Comparison of ENCODE assay signal across 20 mouse cellular contexts in the genomic region with DNA sequence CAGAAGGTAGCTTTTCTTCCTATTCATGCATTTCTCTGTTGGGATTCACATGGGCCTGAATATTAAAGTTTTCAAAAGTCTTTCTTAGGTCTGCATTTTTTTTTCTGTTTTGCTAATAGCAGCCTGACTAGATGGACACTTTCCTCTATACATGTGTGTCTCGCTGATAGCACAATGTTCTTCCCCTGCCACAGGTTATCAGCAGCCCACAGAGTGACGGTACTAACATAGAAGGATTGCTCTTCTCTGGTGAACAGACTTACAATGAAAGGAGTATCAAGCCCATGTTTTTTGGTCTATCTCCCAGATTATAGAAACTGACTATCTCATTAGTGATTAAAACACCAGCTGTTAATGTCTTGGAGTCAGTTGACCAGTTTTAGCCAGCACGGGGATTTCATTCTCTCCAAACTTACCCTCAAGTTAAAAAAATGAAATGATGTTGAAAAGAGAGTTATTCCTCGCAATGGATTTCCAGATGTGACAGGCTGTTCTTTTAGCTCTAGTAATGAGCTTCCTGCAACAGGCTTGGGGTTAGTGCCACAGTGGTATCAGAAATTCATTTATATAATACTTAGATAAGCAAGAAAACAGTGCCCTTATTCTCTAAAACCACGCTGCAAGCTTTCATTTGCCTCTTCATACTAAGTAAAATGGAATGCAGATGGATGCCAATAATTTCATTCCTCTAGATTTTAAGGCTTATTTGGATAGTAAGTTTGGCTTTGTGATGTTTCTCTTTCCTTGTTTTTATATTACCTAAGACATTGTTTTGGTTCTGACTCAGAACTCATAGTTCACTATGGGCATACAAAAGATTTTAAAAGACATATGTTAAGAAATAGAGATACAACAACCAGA.
DNase-seq lines count a peak whose midpoint lies in the region; ATAC-seq lines count a peak whose summit lies in the region.
"Had no signal": no experiment of that assay in that cellular context is flagged by ENCODE, and none has a peak within 500 bp of the region (broad histone marks: within the 10 kb centered on the region; RNA-seq: fewer than 3 reads in every experiment).

No protein-coding gene starts in this region.

- WGBS in heart, embryonic 12.5 days, result 49% methylated on average over 5 of the region's 5 CpGs
- WGBS in liver, embryonic 12.5 days (ENCODE audit: insufficient replicate concordance), result 38% methylated on average over 5 of the region's 5 CpGs
- 92% methylated on average over 5 of the region's 5 CpGs for WGBS in midbrain, embryonic 13.5 days

- H3K9me3 ChIP-seq in heart, embryonic 12.5 days (replicated peaks), result no peaks in the 10 kb centered on the region
- H3K9me3 ChIP-seq in liver, embryonic 12.5 days (replicated peaks), result no peaks in the 10 kb centered on the region
- no peaks in the 10 kb centered on the region for H3K9me3 ChIP-seq in midbrain, embryonic 13.5 days
- H3K9me3 ChIP-seq: embryonic facial prominence, embryonic 15.5 days; heart, embryonic 13.5 days; limb, embryonic 12.5 days had no signal

- no peak overlapping the region for H3K27ac ChIP-seq in heart, embryonic 12.5 days (ENCODE audit: poor library complexity, severe bottlenecking)
- no peak overlapping the region for H3K27ac ChIP-seq in liver, embryonic 12.5 days
- no peak overlapping the region for H3K27ac ChIP-seq in midbrain, embryonic 13.5 days
- H3K27ac ChIP-seq: embryonic facial prominence, embryonic 15.5 days; heart, embryonic 13.5 days; hindbrain, postnatal 0 days; limb, embryonic 12.5 days had no signal

- DNase-seq in heart, adult 8-10 months (ENCODE audit: low spot score), result peak; percentile 18
- peak; percentile 7 for DNase-seq in lung, postnatal 36 days
- no peak for DNase-seq in lung, postnatal 14 days
- DNase-seq in cerebellum, adult 9-10 months, result no peak
- DNase-seq: adrenal gland, postnatal 10 days; B cell, adult 2 months; cerebellum, postnatal 25 days; gastrocnemius, postnatal 14 days; kidney, adult 11 months; lung, embryonic 14.5 days; thymus, adult 2 months had no signal

- H3K4me1 ChIP-seq in heart, embryonic 12.5 days (replicated peaks), result no peaks in the 10 kb centered on the region
- H3K4me1 ChIP-seq in liver, embryonic 12.5 days, result no peaks in the 10 kb centered on the region
- no peaks in the 10 kb centered on the region for H3K4me1 ChIP-seq in midbrain, embryonic 13.5 days (replicated peaks)
- H3K4me1 ChIP-seq: embryonic facial prominence, embryonic 15.5 days; heart, embryonic 13.5 days; limb, embryonic 12.5 days had no signal

- H3K27me3 ChIP-seq in heart, embryonic 12.5 days (replicated peaks), result no peaks in the 10 kb centered on the region
- no peaks in the 10 kb centered on the region for H3K27me3 ChIP-seq in liver, embryonic 12.5 days (replicated peaks)
- no peaks in the 10 kb centered on the region for H3K27me3 ChIP-seq in midbrain, embryonic 13.5 days
- H3K27me3 ChIP-seq: embryonic facial prominence, embryonic 15.5 days; heart, embryonic 13.5 days; limb, embryonic 12.5 days had no signal

- H3K36me3 ChIP-seq in heart, embryonic 12.5 days, result no peaks in the 10 kb centered on the region
- no peaks in the 10 kb centered on the region for H3K36me3 ChIP-seq in liver, embryonic 12.5 days
- no peaks in the 10 kb centered on the region for H3K36me3 ChIP-seq in midbrain, embryonic 13.5 days
- H3K36me3 ChIP-seq: embryonic facial prominence, embryonic 15.5 days; heart, embryonic 13.5 days; limb, embryonic 12.5 days had no signal

- ATAC-seq in heart, embryonic 12.5 days (ENCODE audit: insufficient number of reproducible peaks, low FRiP score), result no peak
- peak; percentile 76 for ATAC-seq in liver, embryonic 12.5 days
- ATAC-seq in midbrain, embryonic 13.5 days, result no peak
- ATAC-seq: activated CD4-positive, CD25-positive, alpha-beta regulatory T cell, adult 4 months; hindbrain, postnatal 0 days; midbrain, embryonic 16.5 days had no signal

- H3K4me2 ChIP-seq in heart, embryonic 12.5 days, result no peak overlapping the region
- H3K4me2 ChIP-seq in liver, embryonic 12.5 days, result no peak overlapping the region
- H3K4me2 ChIP-seq in midbrain, embryonic 13.5 days (replicated peaks), result no peak overlapping the region
- H3K4me2 ChIP-seq: embryonic facial prominence, embryonic 15.5 days; heart, embryonic 13.5 days; limb, embryonic 12.5 days; lung, embryonic 14.5 days had no signal

- no peak overlapping the region for H3K4me3 ChIP-seq in heart, embryonic 12.5 days
- H3K4me3 ChIP-seq in liver, embryonic 12.5 days, result no peak overlapping the region
- no peak overlapping the region for H3K4me3 ChIP-seq in midbrain, embryonic 13.5 days (replicated peaks)
- H3K4me3 ChIP-seq: embryonic facial prominence, embryonic 15.5 days; heart, embryonic 13.5 days; limb, embryonic 12.5 days had no signal

- H3K9ac ChIP-seq in heart, embryonic 12.5 days, result no peak overlapping the region
- H3K9ac ChIP-seq in liver, embryonic 12.5 days, result no peak overlapping the region
- H3K9ac ChIP-seq in midbrain, embryonic 13.5 days (replicated peaks), result no peak overlapping the region
- H3K9ac ChIP-seq: embryonic facial prominence, embryonic 15.5 days; heart, embryonic 13.5 days; limb, embryonic 12.5 days; lung, embryonic 14.5 days had no signal

Comparison
In these comparisons a context has a peak if more than half of its experiments do, and no peak if none do; other contexts are left out.
1. DNase-seq: peak in heart, adult 8-10 months (single experiment) and lung, postnatal 36 days (single experiment); none in lung, postnatal 14 days (single experiment) and cerebellum, adult 9-10 months (single experiment).